Mouse (Mus musculus) v-Abl transformed pro-B cells (cell line): ENCODE data around the gene Bub3.

Source experiments
- in situ Hi-C, 2 experiments: fragments of 400-800 bp; cut with MboI; formaldehyde crosslinking; loops; one replicate each; pipeline ENCODE4 v1.15.1; 2025; ENCODE audit not compliant: unreplicated experiment in 2 of 2

Bub3 gene

GRCm38 (mm10) chr7:131554341-131555180 is 5.5 kb upstream of the Bub3 start:
- in situ Hi-C loops = loop anchor here (5.0 to 25.0 kb wide), 7 partner anchors 140 to 1942 kb away; partner anchors contain the start of genes Abraxas2 (in 1 of the 2), Acadsb (in 1 of the 2), Ate1 (in 1 of the 2) and Eef1akmt2 (in 1 of the 2)

- in situ Hi-C loops = loop anchor here (5.0 to 25.0 kb wide), 7 partner anchors 141 to 1943 kb away; partner anchors contain the start of genes Abraxas2 (in 1 of the 2), Acadsb (in 1 of the 2), Ate1 (in 1 of the 2) and Eef1akmt2 (in 1 of the 2)
Observed at GRCm38 (mm10) chr7:131555301-131556081, 4.5 kb upstream of the Bub3 start.

GRCm38 (mm10) chr7:131556116-131556515 is 3.9 kb upstream of the Bub3 start:
- in situ Hi-C loops = loop anchor here (5.0 to 25.0 kb wide), 7 partner anchors 141 to 1944 kb away; partner anchors contain the start of genes Abraxas2 (in 1 of the 2), Acadsb (in 1 of the 2), Ate1 (in 1 of the 2) and Eef1akmt2 (in 1 of the 2)

GRCm38 (mm10) chr7:131556541-131557271 is 3.3 kb upstream of the Bub3 start:
- in situ Hi-C loops = loop anchor here (5.0 to 25.0 kb wide), 7 partner anchors 142 to 1944 kb away; partner anchors contain the start of genes Abraxas2 (in 1 of the 2), Acadsb (in 1 of the 2), Ate1 (in 1 of the 2) and Eef1akmt2 (in 1 of the 2)

GRCm38 (mm10) chr7:131557751-131558150 is 2.3 kb upstream of the Bub3 start:
- in situ Hi-C loops = loop anchor here (5.0 to 25.0 kb wide), 7 partner anchors 143 to 1945 kb away; partner anchors contain the start of genes Abraxas2 (in 1 of the 2), Acadsb (in 1 of the 2), Ate1 (in 1 of the 2) and Eef1akmt2 (in 1 of the 2)

GRCm38 (mm10) chr7:131560697-131561042 is 648 bp downstream of the Bub3 start:
- in situ Hi-C loops = loop anchor here (5.0 to 25.0 kb wide), 5 partner anchors 198 to 1948 kb away; partner anchors contain the start of genes 2310057M21Rik (in 1 of the 2), Abraxas2 (in 1 of the 2) and Eef1akmt2 (in 1 of the 2)

GRCm38 (mm10) chr7:131575246-131575645 is 15.2 kb downstream of the Bub3 start:
- in situ Hi-C loops = no loop called here

GRCm38 (mm10) chr7:131582178-131582577 is 22.2 kb downstream of the Bub3 start:
- in situ Hi-C loops = no loop called here

- in situ Hi-C loops = no loop called here
Observed at GRCm38 (mm10) chr7:131585551-131585950, 25.5 kb downstream of the Bub3 start.

- in situ Hi-C loops = no loop called here
Observed at GRCm38 (mm10) chr7:131597779-131598482, 37.9 kb downstream of the Bub3 start.

GRCm38 (mm10) chr7:131598483-131598824 is 38.4 kb downstream of the Bub3 start:
- in situ Hi-C loops = no loop called here

- in situ Hi-C loops = no loop called here
Observed at GRCm38 (mm10) chr7:131602106-131602505, 42.1 kb downstream of the Bub3 start.

- in situ Hi-C loops = no loop called here
Observed at GRCm38 (mm10) chr7:131603186-131603585, 43.2 kb downstream of the Bub3 start.

- in situ Hi-C loops = no loop called here
Observed at GRCm38 (mm10) chr7:131604946-131605345, 44.9 kb downstream of the Bub3 start.

- in situ Hi-C loops = no loop called here
Observed at GRCm38 (mm10) chr7:131605481-131605880, 45.5 kb downstream of the Bub3 start.

- in situ Hi-C loops = no loop called here
Observed at GRCm38 (mm10) chr7:131608049-131608448, 48.0 kb downstream of the Bub3 start.

- in situ Hi-C loops = no loop called here
Observed at GRCm38 (mm10) chr7:131609677-131610076, 49.7 kb downstream of the Bub3 start.
